Mouse (Mus musculus) liver, embryonic 14 days (tissue): Measurements from ENCODE around the gene Prpf18. TPM values are rescaled to one million over a fixed set of nuclear protein-coding genes. Genes with fewer than 3 reads are reported as not detected.

Experiments
- polyA plus RNA-seq: library from polyadenylated mRNA; depleted of rRNA; stranded (reverse); fragments of >200 nt; gene quantifications from 2 replicates; pipeline ENCODE4 v1.2.3, GENCODE M21; 2012; rRNA removed

Prpf18 gene
- 19.0 and 23.5 TPM in 2 replicates for polyA plus RNA-seq

GRCm38 (mm10) chr2:4651500-4652285 is at the start of gene Prpf18:
TSS of gene Prpf18 (minus strand) at chr2:4652113.

Other genes starting within 250 kb of the Prpf18 start
- gene Bend7, start 65.7 kb upstream of the Prpf18 start, polyA plus RNA-seq: 0.80 and 1.2 TPM in 2 replicates
- gene Sephs1, start 229.5 kb upstream of the Prpf18 start, polyA plus RNA-seq: 15.4 and 18.4 TPM in 2 replicates